Mouse (Mus musculus): ENCODE results near the gene E2f2. TPM values are rescaled to one million over a fixed set of nuclear protein-coding genes. Genes with fewer than 3 reads are reported as not detected.
A peak's percentile ranks its signal among the peaks of the same experiment; 100 is the strongest.

The E2f2 gene
- polyA plus RNA-seq, 1 experiment from 2014 or later: 9.3 TPM

- Histone ChIP-seq H3K9me3 (replicated peaks; ENCODE audit: control insufficient read depth, low read length) (no peaks in the 10 kb centered on the region), H3K9ac (ENCODE audit: low read length) (peak overlapping the region; percentile 52), H3K27ac (ENCODE audit: low read length) (peak overlapping the region; percentile 62), H3K27me3 (ENCODE audit: control insufficient read depth, insufficient read depth, low read length) (no peaks in the 10 kb centered on the region), H3K4me3 (replicated peaks; ENCODE audit: low read length) (peak overlapping the region; percentile 21), H3K4me1 (ENCODE audit: control insufficient read depth, insufficient read depth, low read length) (peaks cover 42% of the 10 kb centered on the region), H3K4me2 (ENCODE audit: low read depth, low read length) (peak overlapping the region; percentile 42), H3K36me3 (ENCODE audit: control insufficient read depth, insufficient read depth, low read length) (no peaks in the 10 kb centered on the region)
- peak; percentile 52; the same call in 1 of the 2 replicates for ATAC-seq (ENCODE audit: insufficient read depth, low FRiP score)
- WGBS: 12% methylated on average over 17 of the region's 17 CpGs
Measured at GRCm38 (mm10) chr4:136220133-136220775, 48.1 kb downstream of the E2f2 start.

- 68% methylated on average over 13 of the region's 13 CpGs for WGBS
- H3K4me3 ChIP-seq (replicated peaks; ENCODE audit: low read length): no peak overlapping the region
- H3K4me1 ChIP-seq (ENCODE audit: control insufficient read depth, insufficient read depth, low read length): peaks cover 23% of the 10 kb centered on the region
- H3K27ac ChIP-seq (ENCODE audit: low read length): no peak overlapping the region
- ATAC-seq (ENCODE audit: insufficient read depth, low FRiP score): no peak
- no peaks in the 10 kb centered on the region for H3K9me3 ChIP-seq (replicated peaks; ENCODE audit: control insufficient read depth, low read length)
- H3K36me3 ChIP-seq (ENCODE audit: control insufficient read depth, insufficient read depth, low read length): no peaks in the 10 kb centered on the region
- H3K4me2 ChIP-seq (ENCODE audit: low read depth, low read length): no peak overlapping the region
- H3K9ac ChIP-seq (ENCODE audit: low read length): no peak overlapping the region
- no peaks in the 10 kb centered on the region for H3K27me3 ChIP-seq (ENCODE audit: control insufficient read depth, insufficient read depth, low read length)
Measured at GRCm38 (mm10) chr4:136223549-136224239, 51.5 kb downstream of the E2f2 start.

GRCm38 (mm10) chr4:136224240-136224559 is 52.0 kb downstream of the E2f2 start:
- Histone ChIP-seq H3K27ac (ENCODE audit: low read length) (no peak overlapping the region), H3K4me2 (ENCODE audit: low read depth, low read length) (no peak overlapping the region), H3K4me1 (ENCODE audit: control insufficient read depth, insufficient read depth, low read length) (peaks cover 18% of the 10 kb centered on the region), H3K4me3 (replicated peaks; ENCODE audit: low read length) (no peak overlapping the region), H3K9me3 (replicated peaks; ENCODE audit: control insufficient read depth, low read length) (no peaks in the 10 kb centered on the region), H3K36me3 (ENCODE audit: control insufficient read depth, insufficient read depth, low read length) (no peaks in the 10 kb centered on the region), H3K9ac (ENCODE audit: low read length) (no peak overlapping the region), H3K27me3 (ENCODE audit: control insufficient read depth, insufficient read depth, low read length) (no peaks in the 10 kb centered on the region)
- 52% methylated on average over 5 of the region's 5 CpGs for WGBS
- no peak for ATAC-seq (ENCODE audit: insufficient read depth, low FRiP score)

GRCm38 (mm10) chr4:136224677-136225460 is 52.7 kb downstream of the E2f2 start:
- ATAC-seq (ENCODE audit: insufficient read depth, low FRiP score): no peak
- 79% methylated on average over 23 of the region's 23 CpGs for WGBS
- Histone ChIP-seq H3K9me3 (replicated peaks; ENCODE audit: control insufficient read depth, low read length) (no peaks in the 10 kb centered on the region), H3K36me3 (ENCODE audit: control insufficient read depth, insufficient read depth, low read length) (no peaks in the 10 kb centered on the region), H3K9ac (ENCODE audit: low read length) (no peak overlapping the region), H3K27ac (ENCODE audit: low read length) (no peak overlapping the region), H3K4me3 (replicated peaks; ENCODE audit: low read length) (no peak overlapping the region), H3K27me3 (ENCODE audit: control insufficient read depth, insufficient read depth, low read length) (no peaks in the 10 kb centered on the region), H3K4me1 (ENCODE audit: control insufficient read depth, insufficient read depth, low read length) (peaks cover 12% of the 10 kb centered on the region), H3K4me2 (ENCODE audit: low read depth, low read length) (no peak overlapping the region)

- no peak for ATAC-seq (ENCODE audit: insufficient read depth, low FRiP score)
- no peaks in the 10 kb centered on the region for H3K4me1 ChIP-seq (ENCODE audit: control insufficient read depth, insufficient read depth, low read length)
- no peak overlapping the region for H3K4me3 ChIP-seq (replicated peaks; ENCODE audit: low read length)
- no peak overlapping the region for H3K4me2 ChIP-seq (ENCODE audit: low read depth, low read length)
- no peak overlapping the region for H3K27ac ChIP-seq (ENCODE audit: low read length)
- no peaks in the 10 kb centered on the region for H3K27me3 ChIP-seq (ENCODE audit: control insufficient read depth, insufficient read depth, low read length)
- no peak overlapping the region for H3K9ac ChIP-seq (ENCODE audit: low read length)
- no peaks in the 10 kb centered on the region for H3K36me3 ChIP-seq (ENCODE audit: control insufficient read depth, insufficient read depth, low read length)
- no peaks in the 10 kb centered on the region for H3K9me3 ChIP-seq (replicated peaks; ENCODE audit: control insufficient read depth, low read length)
- 63% methylated on average over 7 of the region's 7 CpGs for WGBS
Measured at GRCm38 (mm10) chr4:136227408-136227807, 55.2 kb downstream of the E2f2 start.

GRCm38 (mm10) chr4:136228640-136229039 is 56.4 kb downstream of the E2f2 start:
- peak; percentile 74; the same call in 1 of the 2 replicates for ATAC-seq (ENCODE audit: insufficient read depth, low FRiP score)
- Histone ChIP-seq H3K4me2 (ENCODE audit: low read depth, low read length) (no peak overlapping the region), H3K4me1 (ENCODE audit: control insufficient read depth, insufficient read depth, low read length) (no peaks in the 10 kb centered on the region), H3K27me3 (ENCODE audit: control insufficient read depth, insufficient read depth, low read length) (no peaks in the 10 kb centered on the region), H3K4me3 (replicated peaks; ENCODE audit: low read length) (no peak overlapping the region), H3K9ac (ENCODE audit: low read length) (no peak overlapping the region), H3K36me3 (ENCODE audit: control insufficient read depth, insufficient read depth, low read length) (no peaks in the 10 kb centered on the region), H3K9me3 (replicated peaks; ENCODE audit: control insufficient read depth, low read length) (no peaks in the 10 kb centered on the region), H3K27ac (ENCODE audit: low read length) (no peak overlapping the region)
- 74% methylated on average over 5 of the region's 5 CpGs for WGBS

GRCm38 (mm10) chr4:136238669-136239068 is 66.5 kb downstream of the E2f2 start:
- no peaks in the 10 kb centered on the region for H3K4me1 ChIP-seq (ENCODE audit: control insufficient read depth, insufficient read depth, low read length)
- peaks cover under 1% of the 10 kb centered on the region; the same call in 1 of the 2 replicates for H3K36me3 ChIP-seq (ENCODE audit: control insufficient read depth, insufficient read depth, low read length)
- H3K4me3 ChIP-seq (replicated peaks; ENCODE audit: low read length): no peak overlapping the region
- 39% methylated on average over 13 of the region's 13 CpGs for WGBS
- no peaks in the 10 kb centered on the region for H3K27me3 ChIP-seq (ENCODE audit: control insufficient read depth, insufficient read depth, low read length)
- no peak for ATAC-seq (ENCODE audit: insufficient read depth, low FRiP score)
- H3K9me3 ChIP-seq (replicated peaks; ENCODE audit: control insufficient read depth, low read length): no peaks in the 10 kb centered on the region
- peak overlapping the region; percentile 33; the same call in 1 of the 2 replicates for H3K9ac ChIP-seq (ENCODE audit: low read length)
- H3K27ac ChIP-seq (ENCODE audit: low read length): no peak overlapping the region
- no peak overlapping the region for H3K4me2 ChIP-seq (ENCODE audit: low read depth, low read length)

- ATAC-seq (ENCODE audit: insufficient read depth, low FRiP score): no peak
- no peaks in the 10 kb centered on the region for H3K9me3 ChIP-seq (replicated peaks; ENCODE audit: control insufficient read depth, low read length)
- no peaks in the 10 kb centered on the region for H3K4me1 ChIP-seq (ENCODE audit: control insufficient read depth, insufficient read depth, low read length)
- no peak overlapping the region for H3K4me2 ChIP-seq (ENCODE audit: low read depth, low read length)
- H3K4me3 ChIP-seq (replicated peaks; ENCODE audit: low read length): no peak overlapping the region
- H3K9ac ChIP-seq (ENCODE audit: low read length): peak overlapping the region; percentile 33; the same call in 1 of the 2 replicates
- WGBS: 78% methylated on average over 9 of the region's 9 CpGs
- H3K27ac ChIP-seq (ENCODE audit: low read length): no peak overlapping the region
- H3K36me3 ChIP-seq (ENCODE audit: control insufficient read depth, insufficient read depth, low read length): 0 out of 2 replicates have a peak, but pooled peaks cover 3% of the 10 kb centered on the region
- no peaks in the 10 kb centered on the region for H3K27me3 ChIP-seq (ENCODE audit: control insufficient read depth, insufficient read depth, low read length)
Measured at GRCm38 (mm10) chr4:136239111-136239510, 66.9 kb downstream of the E2f2 start.

GRCm38 (mm10) chr4:136239622-136240021 is 67.4 kb downstream of the E2f2 start:
- ATAC-seq (ENCODE audit: insufficient read depth, low FRiP score): no peak
- Histone ChIP-seq H3K27ac (ENCODE audit: low read length) (no peak overlapping the region), H3K9me3 (replicated peaks; ENCODE audit: control insufficient read depth, low read length) (no peaks in the 10 kb centered on the region), H3K9ac (ENCODE audit: low read length) (no peak overlapping the region), H3K4me1 (ENCODE audit: control insufficient read depth, insufficient read depth, low read length) (no peaks in the 10 kb centered on the region), H3K27me3 (ENCODE audit: control insufficient read depth, insufficient read depth, low read length) (no peaks in the 10 kb centered on the region), H3K4me2 (ENCODE audit: low read depth, low read length) (no peak overlapping the region), H3K36me3 (ENCODE audit: control insufficient read depth, insufficient read depth, low read length) (0 out of 2 replicates have a peak, but pooled peaks cover 3% of the 10 kb centered on the region), H3K4me3 (replicated peaks; ENCODE audit: low read length) (no peak overlapping the region)
- WGBS: 26% methylated on average over 8 of the region's 8 CpGs
